Mouse (Mus musculus) embryonic facial prominence, embryonic 11.5 days (tissue): ENCODE measurements at regions not wholly inside any gene's neighbourhood (a gene's known extent, or its start where the extent isn't known, plus 50 kb on each side); places are given as distances from the start of the nearest gene placed in this dataset.

Experiments used
- ATAC-seq: fragments of 200-750 bp; cut with Nextera tagmentation; replicated peaks from 2 replicates; pipeline ENCODE4 v1.8.0; 2017; ENCODE audit warnings: low read depth; ENCODE audit not compliant: insufficient number of reproducible peaks, low FRiP score, low TSS enrichment
- DNase-seq: peaks from one replicate; pipeline ENCODE4 v3.0.0-alpha.2; 2015; ENCODE audit warnings: low spot score
- H3K27ac ChIP-seq: fragments of 300-500 bp; sonication (generic); replicated peaks from 2 replicates; pipeline ENCODE4 v1.5.1; 2014; ENCODE audit warnings: mild to moderate bottlenecking, low read depth, low read length, control low read depth
- H3K27me3 ChIP-seq: fragments of 300-500 bp; sonication (generic); 2 replicates; pipeline ENCODE4 v1.6.1; 2014; ENCODE audit warnings: mild to moderate bottlenecking, low read length, moderate library complexity, mixed read lengths; ENCODE audit not compliant: control insufficient read depth, insufficient read depth
- H3K36me3 ChIP-seq: fragments of 300-500 bp; sonication (generic); replicated peaks from 2 replicates; pipeline ENCODE4 v1.6.1; 2014; ENCODE audit warnings: low read depth, mild to moderate bottlenecking, low read length, moderate library complexity, mixed read lengths; ENCODE audit not compliant: control insufficient read depth, insufficient read depth
- H3K4me1 ChIP-seq: fragments of 300-500 bp; sonication (generic); 2 replicates; pipeline ENCODE4 v1.6.1; 2014; ENCODE audit warnings: low read length, mixed read lengths; ENCODE audit not compliant: control insufficient read depth, insufficient read depth
- H3K4me2 ChIP-seq: fragments of 300-500 bp; sonication (generic); 2 replicates; pipeline ENCODE4 v1.6.1; 2014; ENCODE audit warnings: low read depth, mild to moderate bottlenecking, control low read depth, low read length, moderate library complexity
- H3K4me3 ChIP-seq: fragments of 300-500 bp; sonication (generic); 2 replicates; pipeline ENCODE4 v1.5.1; 2014; ENCODE audit warnings: low read depth, low read length, control low read depth
- H3K9ac ChIP-seq: fragments of 300-500 bp; sonication (generic); replicated peaks from 2 replicates; pipeline ENCODE4 v1.6.1; 2014; ENCODE audit warnings: mild to moderate bottlenecking, control low read depth, low read length
- H3K9me3 ChIP-seq: fragments of 300-500 bp; sonication (generic); replicated peaks from 2 replicates; pipeline ENCODE4 v1.6.1; 2016; ENCODE audit warnings: mild to moderate bottlenecking, low read length, inconsistent platforms, mixed read lengths; ENCODE audit not compliant: control insufficient read depth
- WGBS: fragments of 180-500 bp; shearing (Covaris S2); extraction: QIAGEN DNeasy Blood & Tissue Kit; methylation state at CpG from one replicate; pipeline ENCODE4 v1.1.7; 2014; 5-methylcytosine and 5-hydroxymethylcytosine counted together

- Histone ChIP-seq H3K4me3 (no peak overlapping the region), H3K27me3 (no peaks in the 10 kb centered on the region), H3K27ac (no peak overlapping the region), H3K4me2 (no peak overlapping the region), H3K36me3 (no peaks in the 10 kb centered on the region), H3K9ac (no peak overlapping the region), H3K9me3 (no peaks in the 10 kb centered on the region), H3K4me1 (no peaks in the 10 kb centered on the region)
- ATAC-seq (no peak), DNase-seq (no peak)
- WGBS, result 68% methylated on average over 6 of the region's 6 CpGs
Observed at GRCm38 (mm10) chr13:43961047-43961690, 176.6 kb downstream of the Cd83 start.

GRCm38 (mm10) chr13:43961987-43962386 lies 177.4 kb downstream of the Cd83 start:
- no peak overlapping the region for H3K4me2 ChIP-seq
- H3K27me3 ChIP-seq, result no peaks in the 10 kb centered on the region
- no peak overlapping the region for H3K4me3 ChIP-seq
- H3K9me3 ChIP-seq, result no peaks in the 10 kb centered on the region
- DNase-seq (no peak), ATAC-seq (no peak)
- 85% methylated on average over 3 of the region's 3 CpGs for WGBS
- no peak overlapping the region for H3K9ac ChIP-seq
- no peaks in the 10 kb centered on the region for H3K4me1 ChIP-seq
- H3K36me3 ChIP-seq, result no peaks in the 10 kb centered on the region
- H3K27ac ChIP-seq, result no peak overlapping the region

GRCm38 (mm10) chr13:43963321-43963720 lies 178.7 kb downstream of the Cd83 start:
- Histone ChIP-seq H3K4me3 (no peak overlapping the region), H3K27ac (no peak overlapping the region), H3K27me3 (no peaks in the 10 kb centered on the region), H3K9me3 (no peaks in the 10 kb centered on the region), H3K4me1 (no peaks in the 10 kb centered on the region), H3K4me2 (no peak overlapping the region), H3K36me3 (no peaks in the 10 kb centered on the region), H3K9ac (no peak overlapping the region)
- ATAC-seq, result no peak
- 84% methylated on average over 3 of the region's 3 CpGs for WGBS
- no peak for DNase-seq

GRCm38 (mm10) chr13:43965256-43965905 lies 180.8 kb downstream of the Cd83 start:
- 87% methylated on average over 4 of the region's 4 CpGs for WGBS
- H3K27me3 ChIP-seq, result no peaks in the 10 kb centered on the region
- no peak overlapping the region for H3K9ac ChIP-seq
- H3K27ac ChIP-seq, result no peak overlapping the region
- ATAC-seq, result no peak
- no peaks in the 10 kb centered on the region for H3K36me3 ChIP-seq
- no peak for DNase-seq
- no peaks in the 10 kb centered on the region for H3K4me1 ChIP-seq
- H3K9me3 ChIP-seq, result no peaks in the 10 kb centered on the region
- H3K4me2 ChIP-seq, result no peak overlapping the region
- no peak overlapping the region for H3K4me3 ChIP-seq

GRCm38 (mm10) chr13:43967516-43967915 lies 182.9 kb downstream of the Cd83 start:
- H3K27ac ChIP-seq, result no peak overlapping the region
- no peak for ATAC-seq
- H3K4me2 ChIP-seq, result no peak overlapping the region
- no peaks in the 10 kb centered on the region for H3K36me3 ChIP-seq
- no peaks in the 10 kb centered on the region for H3K4me1 ChIP-seq
- 79% methylated on average over 5 of the region's 5 CpGs for WGBS
- H3K4me3 ChIP-seq, result no peak overlapping the region
- no peak overlapping the region for H3K9ac ChIP-seq
- H3K9me3 ChIP-seq, result no peaks in the 10 kb centered on the region
- no peak for DNase-seq
- H3K27me3 ChIP-seq, result no peaks in the 10 kb centered on the region

GRCm38 (mm10) chr13:43972906-43973305 lies 188.3 kb downstream of the Cd83 start:
- Histone ChIP-seq H3K4me3 (no peak overlapping the region), H3K36me3 (no peaks in the 10 kb centered on the region), H3K4me2 (no peak overlapping the region), H3K9me3 (no peaks in the 10 kb centered on the region), H3K27ac (no peak overlapping the region), H3K4me1 (no peaks in the 10 kb centered on the region), H3K27me3 (no peaks in the 10 kb centered on the region), H3K9ac (no peak overlapping the region)
- DNase-seq (no peak), ATAC-seq (no peak)
- WGBS, result 87% methylated on average over 2 of the region's 2 CpGs

GRCm38 (mm10) chr13:43975281-43975680 lies 190.7 kb downstream of the Cd83 start:
- no peak for ATAC-seq
- no peak for DNase-seq

GRCm38 (mm10) chr13:43975801-43976200 lies 191.2 kb downstream of the Cd83 start:
- H3K4me3 ChIP-seq, result no peak overlapping the region
- ATAC-seq, result no peak
- H3K27ac ChIP-seq, result no peak overlapping the region
- H3K36me3 ChIP-seq, result no peaks in the 10 kb centered on the region
- 40% methylated on average over 7 of the region's 7 CpGs for WGBS
- H3K9me3 ChIP-seq, result no peaks in the 10 kb centered on the region
- no peak overlapping the region for H3K4me2 ChIP-seq
- H3K4me1 ChIP-seq, result no peaks in the 10 kb centered on the region
- no peak overlapping the region for H3K9ac ChIP-seq
- no peaks in the 10 kb centered on the region for H3K27me3 ChIP-seq
- no peak for DNase-seq

More at GRCm38 (mm10) chr13:43975281-43975680, 190.7 kb downstream of the Cd83 start:
- Histone ChIP-seq H3K9me3 (no peaks in the 10 kb centered on the region), H3K9ac (no peak overlapping the region), H3K27ac (no peak overlapping the region), H3K4me3 (no peak overlapping the region), H3K4me1 (no peaks in the 10 kb centered on the region), H3K27me3 (no peaks in the 10 kb centered on the region), H3K4me2 (no peak overlapping the region), H3K36me3 (no peaks in the 10 kb centered on the region)
- 67% methylated on average over 13 of the region's 13 CpGs for WGBS
